Mouse (Mus musculus) adrenal gland, postnatal 36 days (tissue): ENCODE data around the gene Nudt8. TPM values are rescaled to one million over a fixed set of nuclear protein-coding genes. Genes with fewer than 3 reads are reported as not detected.

Experiments
- DNase-seq, 2 experiments: peaks; one replicate each; pipeline ENCODE4 v3.0.0; 2021; ENCODE audit warnings: mixed read lengths in 1 of 2
- total RNA-seq, 2 experiments: library from RNA; stranded (reverse); gene quantifications; 2 replicates each; pipeline ENCODE4 v1.2.3; 2021

The Nudt8 gene
- total RNA-seq, 2 experiments from 2014 or later, result 20.4 to 30.8 TPM

DNA sequence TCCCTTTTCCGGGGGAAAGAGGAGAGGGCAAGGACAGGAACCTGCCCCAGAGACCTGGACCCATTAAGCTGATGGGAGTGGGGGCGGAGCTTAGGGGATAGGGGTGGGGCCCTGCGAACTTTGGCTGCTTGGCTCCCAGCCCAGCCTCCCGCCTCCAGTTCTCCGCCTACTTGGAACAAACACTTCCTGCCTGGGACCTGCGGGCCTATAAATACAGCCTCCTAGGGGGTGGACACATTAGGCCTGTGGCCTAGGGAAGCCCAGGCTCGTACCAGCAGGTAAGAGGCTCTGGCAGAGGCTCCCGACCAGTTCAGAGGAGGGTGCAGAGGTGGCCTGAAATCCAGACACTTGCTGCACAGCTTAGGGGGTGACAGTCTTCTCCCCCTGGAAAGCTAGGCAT lies 14.0 kb upstream of the Nudt8 start, which contains the start of gene Acy3:
Gene Acy3 (plus strand): TSS at position 237 of the 400 bp plus-strand sequence.
- peak; percentile 88 to 93 for DNase-seq

DNA sequence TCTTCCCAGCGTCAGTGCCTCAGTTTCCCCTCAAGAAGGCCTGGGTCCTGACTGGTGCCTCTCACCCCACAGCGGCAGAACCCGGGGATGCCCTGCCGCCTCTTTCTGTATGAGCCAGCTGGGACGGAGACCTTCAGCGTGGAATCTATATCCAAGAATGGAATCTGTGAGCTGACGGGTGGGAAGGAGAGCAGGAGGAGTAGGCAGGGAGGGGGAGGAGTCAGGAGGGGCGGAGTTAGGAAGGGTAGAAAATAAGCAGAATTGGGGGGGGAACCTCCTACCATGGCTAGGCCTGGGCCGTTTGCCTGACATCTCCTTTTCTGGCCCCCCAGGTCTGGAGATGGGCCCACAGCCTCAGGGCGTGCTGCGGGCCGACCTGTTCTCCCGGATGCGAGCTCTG lies 12.3 kb upstream of the Nudt8 start:
- DNase-seq, result no peak

- DNase-seq, result no peak
Observed at GRCm38 (mm10) chr19:3988750-3989149, 11.6 kb upstream of the Nudt8 start.

DNA sequence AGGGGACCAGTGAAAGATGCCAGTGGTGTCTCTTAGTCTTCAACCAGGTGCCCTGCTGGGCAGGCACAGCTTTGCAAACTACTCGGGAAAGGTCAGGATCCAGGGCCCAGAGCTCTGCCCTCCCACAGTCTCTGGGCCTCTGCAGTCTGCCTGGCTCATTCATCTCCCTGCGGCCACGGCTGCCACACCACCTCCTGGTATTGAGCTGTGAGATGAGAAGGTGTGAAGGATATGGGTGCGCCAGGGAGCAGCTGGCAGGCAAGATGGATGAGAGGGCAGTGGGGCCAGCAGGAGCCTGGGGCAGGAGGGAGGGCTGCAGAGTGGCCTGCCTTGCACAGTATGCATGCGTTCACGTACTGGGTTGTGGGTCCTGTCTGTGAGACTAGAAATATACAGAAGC lies 9.6 kb upstream of the Nudt8 start:
- no peak for DNase-seq

DNA sequence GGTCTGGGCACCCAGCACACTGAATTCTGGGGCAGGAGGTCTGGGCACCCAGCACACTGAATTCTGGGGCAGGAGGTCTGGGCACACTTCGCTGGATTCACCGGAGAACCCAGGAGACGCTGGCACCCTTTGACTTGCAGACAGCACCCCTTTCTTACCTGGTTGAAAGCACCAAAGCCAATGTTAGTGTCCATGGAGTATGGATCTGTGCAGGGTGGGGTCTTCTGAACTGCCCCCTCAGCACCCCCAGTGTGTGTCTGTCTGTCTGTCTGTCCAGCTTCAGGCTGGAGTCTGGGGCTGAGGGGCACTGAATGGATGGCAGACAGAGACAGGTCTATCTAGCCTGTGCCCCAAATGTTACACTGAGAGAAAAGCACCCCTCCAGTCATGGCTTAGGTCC lies 8.8 kb upstream of the Nudt8 start:
- DNase-seq, result no peak

- no peak for DNase-seq
Observed at GRCm38 (mm10) chr19:3991966-3992365, 8.4 kb upstream of the Nudt8 start.

GRCm38 (mm10) chr19:3992416-3992815 lies 8.0 kb upstream of the Nudt8 start, which contains the start of gene Tbx10:
Tbx10 (plus strand) TSS chr19:3992752.
- DNase-seq, result no peak

DNA sequence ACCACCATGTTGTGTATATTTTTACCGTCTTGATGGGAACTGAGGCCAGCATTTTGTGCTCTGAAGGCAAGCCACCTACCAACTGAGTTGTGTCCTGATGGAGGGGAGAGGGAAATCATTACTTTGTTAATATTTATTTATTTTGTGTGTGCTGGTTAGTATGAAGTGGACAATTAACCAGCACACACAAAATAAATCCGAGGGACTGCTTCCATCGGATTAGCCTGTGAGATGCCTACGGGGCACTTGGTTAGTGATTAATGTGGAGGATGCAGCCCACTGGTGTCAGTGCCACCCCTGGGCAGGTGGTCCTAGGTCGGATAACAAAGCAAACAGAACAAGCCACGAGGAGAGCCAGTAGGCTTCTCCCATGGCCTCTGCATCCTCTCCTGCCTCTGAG lies 5.4 kb upstream of the Nudt8 start:
- no peak for DNase-seq

- DNase-seq, result no peak
Observed at GRCm38 (mm10) chr19:3995505-3995904, 4.9 kb upstream of the Nudt8 start.

DNA sequence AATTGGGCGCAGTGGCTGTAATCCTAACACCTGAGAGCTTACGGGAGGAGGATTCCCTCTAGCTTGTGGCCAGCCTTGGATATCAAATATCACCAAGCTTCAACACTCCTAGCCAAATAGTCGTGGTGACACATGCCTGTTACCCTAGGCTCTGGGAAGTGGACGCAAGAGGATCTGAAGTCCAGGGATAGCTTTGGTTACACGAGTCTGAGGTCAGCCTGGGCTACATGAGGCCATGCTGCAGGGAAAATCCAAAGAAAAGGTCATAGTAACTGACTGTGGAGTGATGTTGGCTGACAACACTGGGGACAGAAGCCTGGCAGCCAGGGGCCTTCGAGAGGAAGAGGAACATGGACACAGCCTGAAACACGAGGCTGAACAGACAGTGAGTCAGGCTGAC lies 4.3 kb upstream of the Nudt8 start:
- no peak for DNase-seq

GRCm38 (mm10) chr19:3996747-3997146 lies 3.6 kb upstream of the Nudt8 start:
- DNase-seq, result no peak

- no peak for DNase-seq
Observed at GRCm38 (mm10) chr19:3997231-3997630, 3.1 kb upstream of the Nudt8 start.

DNA sequence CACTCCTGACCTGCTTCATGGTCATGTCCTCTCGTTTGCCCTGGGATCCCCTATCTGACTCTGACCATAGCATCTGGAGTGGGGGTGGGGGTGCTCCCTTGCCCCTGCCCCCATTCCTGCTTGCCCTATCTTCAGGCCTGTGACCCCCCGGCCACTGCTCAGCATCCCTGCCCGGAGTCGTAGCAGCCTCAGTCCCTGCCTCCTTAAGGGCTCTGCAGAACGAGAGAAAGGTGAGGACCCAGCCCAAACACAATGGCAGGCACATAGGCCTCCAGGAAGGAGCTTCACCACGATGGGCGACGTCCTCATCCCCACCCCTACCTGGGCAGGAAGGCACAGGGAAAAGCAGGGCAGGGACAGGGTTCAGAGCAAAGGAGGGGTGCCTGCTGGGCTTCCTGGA lies 2.0 kb upstream of the Nudt8 start:
- DNase-seq, result no peak

GRCm38 (mm10) chr19:3999121-3999730 lies 1.2 kb upstream of the Nudt8 start:
- DNase-seq, result no peak

DNA sequence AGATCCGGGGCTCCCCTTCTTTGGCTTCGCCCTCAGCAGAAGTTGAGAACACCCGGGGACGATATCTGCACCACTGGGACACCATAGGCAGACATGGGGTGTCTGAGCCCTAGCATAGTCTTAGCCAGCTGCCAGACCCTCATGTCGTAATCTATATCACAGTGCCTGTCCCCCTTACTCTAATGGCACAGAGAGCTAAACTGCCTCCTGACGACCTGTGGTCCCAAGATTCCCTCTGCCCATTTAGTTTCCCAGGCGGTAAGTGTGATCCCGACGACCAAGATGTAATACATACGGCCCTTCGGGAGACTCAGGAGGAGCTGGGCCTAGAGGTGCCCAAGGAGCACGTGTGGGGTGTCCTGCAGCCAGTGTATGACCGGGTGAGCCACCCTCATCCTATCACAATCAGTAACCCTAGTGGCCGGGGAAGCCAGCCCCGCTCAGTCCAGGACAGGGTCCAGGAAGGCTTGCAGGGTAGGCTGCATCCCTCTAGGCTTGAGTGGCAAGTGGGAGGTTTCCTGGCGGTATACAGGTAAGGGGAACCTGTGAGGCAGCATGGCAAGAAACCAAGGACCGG lies 657 bp downstream of the Nudt8 start:
- no peak for DNase-seq

- DNase-seq, result no peak
Observed at GRCm38 (mm10) chr19:4001752-4002151, 1.4 kb downstream of the Nudt8 start.

DNA sequence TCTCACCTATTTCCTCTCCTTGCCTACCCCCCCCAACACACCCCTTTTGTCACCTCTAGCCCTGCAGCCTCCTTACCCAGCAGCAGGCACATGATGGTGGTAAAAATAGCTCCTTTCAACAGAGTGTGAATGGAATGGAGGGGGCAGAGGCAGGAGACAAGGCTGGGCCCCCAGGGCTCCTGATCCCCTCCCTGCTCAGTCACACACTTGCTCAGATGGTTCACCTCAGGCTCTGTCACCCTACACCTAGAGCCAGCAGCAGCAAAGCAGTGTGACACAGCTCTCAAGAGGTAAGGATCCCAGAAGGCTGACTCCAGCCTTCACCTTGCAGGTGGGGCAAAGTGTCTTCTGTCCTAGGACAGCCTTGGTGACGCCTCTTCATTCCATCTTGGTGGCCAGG lies 2.7 kb downstream of the Nudt8 start, which contains the start of gene Doc2g:
Gene Doc2g (plus strand): TSS at position 202 of the 400 bp plus-strand sequence.
- no peak for DNase-seq

- DNase-seq, result no peak
Observed at GRCm38 (mm10) chr19:4003641-4004040, 3.3 kb downstream of the Nudt8 start.

DNA sequence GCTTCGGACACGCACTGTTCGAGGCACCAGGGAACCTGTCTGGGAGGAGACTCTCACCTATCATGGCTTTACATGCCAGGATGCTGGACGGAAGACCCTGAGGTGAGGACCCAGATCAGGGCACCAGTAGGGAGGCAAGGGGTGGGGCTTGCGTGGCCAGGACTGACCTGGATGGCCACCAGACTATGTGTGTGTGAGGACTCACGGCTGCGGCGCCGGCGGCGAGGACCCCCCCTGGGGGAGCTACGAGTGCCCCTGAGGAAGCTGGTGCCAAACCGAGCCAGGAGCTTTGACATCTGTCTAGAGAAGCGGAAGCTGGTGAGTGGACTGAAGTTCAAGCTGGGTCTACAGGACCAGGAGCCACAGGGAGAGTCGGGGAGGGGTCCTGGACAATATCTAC lies 4.0 kb downstream of the Nudt8 start:
- DNase-seq, result no peak

DNA sequence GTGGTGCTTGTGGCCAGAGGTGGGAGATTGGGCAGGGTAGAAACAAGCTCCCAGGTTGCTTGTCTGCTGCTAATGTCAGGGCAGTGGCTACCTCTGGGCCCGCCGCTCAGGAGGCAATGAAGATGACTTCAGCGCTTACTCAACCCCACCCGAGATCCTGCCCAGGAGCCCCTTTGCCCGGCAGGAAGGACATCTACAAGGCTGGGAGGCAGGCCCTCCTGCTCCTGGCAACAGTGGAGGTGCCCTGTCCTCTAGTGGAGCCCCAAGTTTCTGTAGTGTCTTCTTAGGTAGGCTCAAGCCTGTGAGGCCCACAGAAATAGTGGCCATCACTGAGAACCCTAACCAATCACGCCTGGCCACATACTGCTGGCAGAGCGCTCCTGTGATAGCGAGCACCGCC lies 4.7 kb downstream of the Nudt8 start:
- DNase-seq, result no peak

GRCm38 (mm10) chr19:4005971-4006370 lies 5.6 kb downstream of the Nudt8 start:
- no peak for DNase-seq

GRCm38 (mm10) chr19:4011086-4011485 lies 10.7 kb downstream of the Nudt8 start:
- no peak for DNase-seq

GRCm38 (mm10) chr19:4012432-4013022 lies 12.1 kb downstream of the Nudt8 start, which contains the start of gene Ndufv1:
Ndufv1 (minus strand) TSS chr19:4012806.
- DNase-seq, result peak; percentile 96 to 97

DNA sequence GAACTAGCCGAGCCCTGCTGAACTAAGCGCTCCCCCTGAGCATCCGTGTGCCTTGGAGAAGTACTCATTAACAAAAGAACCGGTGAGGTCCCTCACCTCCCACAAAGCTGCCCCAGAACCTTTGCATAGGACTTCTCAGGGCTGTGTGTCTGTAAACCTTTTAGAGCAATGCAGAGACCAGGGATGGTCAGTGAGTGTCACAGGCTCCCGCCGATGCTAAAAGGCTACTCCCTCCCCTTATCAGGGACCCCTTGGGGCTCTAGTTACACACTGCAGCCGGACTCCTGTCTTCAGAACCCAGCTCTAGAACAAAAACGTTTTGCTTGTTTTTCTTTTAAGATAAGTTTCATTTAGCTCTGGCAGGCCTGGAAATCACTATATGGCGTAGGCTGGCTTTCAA lies 12.7 kb downstream of the Nudt8 start:
- DNase-seq, result no peak
